Mouse (Mus musculus) left cerebral cortex, adult 9 months (tissue): ENCODE data around the gene Tek.
A peak's percentile ranks its signal among the peaks of the same experiment; 100 is the strongest.

Source experiments
- DNase-seq, 2 experiments: peaks; one replicate each; pipeline ENCODE4 v3.0.0; 2022; ENCODE audit warnings: low spot score in 2 of 2

Gene Tek

GRCm38 (mm10) chr4:94810616-94811015 is 71.5 kb downstream of the Tek start:
- DNase-seq, result no peak

DNA sequence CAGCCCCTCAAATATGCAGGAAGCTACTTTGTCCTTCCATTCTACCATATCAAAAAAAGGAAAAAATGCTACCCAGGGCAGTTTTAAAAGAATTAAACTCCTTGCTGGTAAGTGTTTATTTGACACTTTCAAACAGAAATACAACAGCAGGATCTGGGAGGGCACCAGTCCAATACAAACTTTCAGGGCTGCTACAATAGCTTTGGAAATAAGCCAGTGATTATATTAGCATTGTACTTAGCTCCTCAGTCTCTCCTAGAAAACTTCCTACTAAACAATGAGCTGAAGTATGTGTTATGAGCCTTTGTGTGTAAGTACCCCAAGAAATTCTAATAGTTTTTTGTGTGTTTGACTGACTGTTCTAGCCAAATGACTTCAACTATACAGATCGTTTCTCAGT is 87.8 kb downstream of the Tek start:
- DNase-seq, result no peak

DNA sequence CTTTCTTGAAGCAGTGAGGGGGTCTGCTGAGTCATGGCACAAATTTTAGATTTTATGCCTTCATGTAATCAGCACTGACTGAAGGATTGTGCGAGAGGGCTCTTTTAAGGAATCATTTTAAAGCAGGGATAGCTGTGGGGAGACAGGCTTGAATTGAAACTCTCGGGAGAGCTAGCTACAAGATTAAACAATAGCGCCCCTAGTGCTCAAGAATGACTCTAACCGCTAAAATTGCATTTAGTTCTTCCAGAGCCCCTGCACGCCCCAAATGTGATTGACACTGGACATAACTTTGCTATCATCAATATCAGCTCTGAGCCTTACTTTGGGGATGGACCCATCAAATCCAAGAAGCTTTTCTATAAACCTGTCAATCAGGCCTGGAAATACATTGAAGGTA is 88.3 kb downstream of the Tek start:
- no peak for DNase-seq

DNA sequence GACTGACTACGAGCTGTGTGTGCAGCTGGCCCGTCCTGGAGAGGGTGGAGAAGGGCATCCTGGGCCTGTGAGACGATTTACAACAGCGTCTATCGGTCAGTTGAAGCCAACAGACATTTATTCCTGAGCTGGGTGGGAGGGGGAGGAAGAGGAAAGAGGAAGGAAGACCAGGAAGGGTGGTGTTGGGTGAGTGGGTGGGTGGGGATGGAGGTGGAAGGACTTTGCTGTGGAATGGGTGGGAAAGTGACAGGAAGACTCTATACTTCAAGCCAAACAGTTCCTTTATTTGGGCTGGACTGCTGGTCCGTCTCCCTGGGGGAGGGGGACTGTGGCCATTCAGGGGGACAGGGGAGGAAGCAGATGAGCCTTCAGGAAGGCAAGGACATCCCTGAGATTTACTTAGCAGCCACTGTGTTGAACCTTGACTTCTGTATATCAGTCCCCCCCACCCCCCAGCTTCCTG is 90.9 kb downstream of the Tek start:
- no peak for DNase-seq

- no peak for DNase-seq
Measured at GRCm38 (mm10) chr4:94837061-94837460, 98.0 kb downstream of the Tek start.

GRCm38 (mm10) chr4:94853301-94853700 is 114.2 kb downstream of the Tek start:
- DNase-seq, result no peak

- DNase-seq, result no peak
Measured at GRCm38 (mm10) chr4:94854270-94854669, 115.2 kb downstream of the Tek start.

- no peak for DNase-seq
Measured at GRCm38 (mm10) chr4:94855201-94855600, 116.1 kb downstream of the Tek start.

DNA sequence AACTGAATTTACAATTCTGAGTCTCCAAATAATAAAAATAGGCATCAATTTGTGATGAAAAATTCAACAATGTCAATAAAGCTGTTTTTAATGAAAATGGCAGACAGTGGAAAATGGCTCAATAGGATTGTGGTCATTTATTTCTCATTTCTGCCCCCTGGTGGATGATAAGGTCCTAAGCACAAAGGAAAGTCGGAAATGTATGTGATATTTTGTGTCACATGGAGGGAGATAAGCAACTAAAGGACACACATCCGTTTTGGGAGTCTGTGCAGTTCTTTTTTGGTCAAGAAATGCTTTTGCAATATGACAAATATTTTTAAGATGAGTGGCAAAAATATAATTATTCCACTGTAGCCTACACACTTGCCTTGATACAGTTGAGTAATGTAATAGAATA is 161.7 kb downstream of the Tek start:
- peak in 1 of 2 experiments; percentile 5 for DNase-seq

DNA sequence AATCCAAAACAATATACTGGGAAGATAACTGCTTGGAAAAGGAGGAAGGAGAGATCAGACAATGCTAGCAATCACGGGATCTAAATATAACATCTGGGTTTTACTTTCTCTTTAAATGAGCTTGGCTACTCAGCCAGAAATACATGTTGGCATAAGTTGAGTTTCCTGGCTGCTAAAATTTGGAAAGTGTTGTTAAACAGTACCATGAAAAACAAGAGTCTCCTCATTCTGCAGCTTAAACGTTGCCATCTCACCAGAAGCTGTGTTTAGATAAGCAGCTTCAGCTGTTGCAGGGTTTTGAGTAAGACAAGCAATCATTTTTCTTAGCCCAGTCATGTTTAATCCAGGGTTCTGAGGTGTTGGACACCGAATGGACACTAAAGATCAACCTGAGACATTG is 162.7 kb downstream of the Tek start:
- no peak for DNase-seq
